Mouse (Mus musculus): ENCODE data around the gene Frmd4b. TPM values are rescaled to one million over a fixed set of nuclear protein-coding genes. Genes with fewer than 3 reads are reported as not detected.
A peak's percentile ranks its signal among the peaks of the same experiment; 100 is the strongest.

Frmd4b gene
- polyA plus RNA-seq, 1 experiment from 2014 or later = 12.9 TPM

GRCm38 (mm10) chr6:97316716-97317115, 300.6 kb downstream of the Frmd4b start:
- Histone ChIP-seq H3K4me2 (no peak overlapping the region), H3K4me1 (replicated peaks) (peaks cover 7% of the 10 kb centered on the region), H3K27me3 (no peaks in the 10 kb centered on the region), H3K4me3 (replicated peaks) (no peak overlapping the region), H3K9ac (replicated peaks) (no peak overlapping the region), H3K9me3 (no peaks in the 10 kb centered on the region), H3K27ac (no peak overlapping the region), H3K36me3 (no peaks in the 10 kb centered on the region)
- WGBS = 81% methylated on average over 1 of the region's 1 CpGs
- ATAC-seq (ENCODE audit: insufficient number of reproducible peaks, insufficient read depth, low FRiP score, low TSS enrichment, low read depth) = no peak

- no peak for ATAC-seq (ENCODE audit: insufficient number of reproducible peaks, insufficient read depth, low FRiP score, low TSS enrichment, low read depth)
- no peaks in the 10 kb centered on the region for H3K36me3 ChIP-seq
- no peak overlapping the region for H3K27ac ChIP-seq
- H3K9me3 ChIP-seq = no peaks in the 10 kb centered on the region
- H3K4me2 ChIP-seq = no peak overlapping the region
- H3K4me3 ChIP-seq (replicated peaks) = no peak overlapping the region
- 72% methylated on average over 3 of the region's 3 CpGs for WGBS
- no peaks in the 10 kb centered on the region for H3K27me3 ChIP-seq
- peaks cover 20% of the 10 kb centered on the region for H3K4me1 ChIP-seq (replicated peaks)
- H3K9ac ChIP-seq (replicated peaks) = no peak overlapping the region
Measured at GRCm38 (mm10) chr6:97315311-97315710, 302.0 kb downstream of the Frmd4b start.

GRCm38 (mm10) chr6:97312545-97312939, 304.8 kb downstream of the Frmd4b start:
- H3K4me1 ChIP-seq (replicated peaks) = peaks cover 20% of the 10 kb centered on the region
- WGBS = 12% methylated on average over 3 of the region's 3 CpGs
- peak overlapping the region; percentile 51 for H3K27ac ChIP-seq
- H3K4me2 ChIP-seq = peak overlapping the region; percentile 87
- H3K9ac ChIP-seq (replicated peaks) = no peak overlapping the region
- no peaks in the 10 kb centered on the region for H3K9me3 ChIP-seq
- H3K27me3 ChIP-seq = no peaks in the 10 kb centered on the region
- ATAC-seq (ENCODE audit: insufficient number of reproducible peaks, insufficient read depth, low FRiP score, low TSS enrichment, low read depth) = no peak
- no peaks in the 10 kb centered on the region for H3K36me3 ChIP-seq
- H3K4me3 ChIP-seq (replicated peaks) = peak overlapping the region; percentile 44

- peaks cover 20% of the 10 kb centered on the region for H3K4me1 ChIP-seq (replicated peaks)
- peak; percentile 83 for ATAC-seq (ENCODE audit: insufficient number of reproducible peaks, insufficient read depth, low FRiP score, low TSS enrichment, low read depth)
- peak overlapping the region; percentile 87 for H3K4me2 ChIP-seq
- no peaks in the 10 kb centered on the region for H3K27me3 ChIP-seq
- H3K27ac ChIP-seq = peak overlapping the region; percentile 51; the same call in 1 of the 2 replicates
- H3K4me3 ChIP-seq (replicated peaks) = peak overlapping the region; percentile 44
- H3K9me3 ChIP-seq = no peaks in the 10 kb centered on the region
- peak overlapping the region; percentile 57 for H3K9ac ChIP-seq (replicated peaks)
- WGBS = under 1% methylated on average over 33 of the region's 33 CpGs
- H3K36me3 ChIP-seq = no peaks in the 10 kb centered on the region
Measured at GRCm38 (mm10) chr6:97311599-97312544, 305.5 kb downstream of the Frmd4b start.

- ATAC-seq (ENCODE audit: insufficient number of reproducible peaks, insufficient read depth, low FRiP score, low TSS enrichment, low read depth) = no peak
- WGBS = 16% methylated on average over 7 of the region's 7 CpGs
- peak overlapping the region; percentile 87 for H3K4me2 ChIP-seq
- H3K9me3 ChIP-seq = no peaks in the 10 kb centered on the region
- H3K27me3 ChIP-seq = no peaks in the 10 kb centered on the region
- peak overlapping the region; percentile 41; the same call in 1 of the 2 replicates for H3K27ac ChIP-seq
- H3K36me3 ChIP-seq = peaks cover 7% of the 10 kb centered on the region; the same call in 1 of the 2 replicates
- no peak overlapping the region for H3K9ac ChIP-seq (replicated peaks)
- peaks cover 20% of the 10 kb centered on the region for H3K4me1 ChIP-seq (replicated peaks)
- peak overlapping the region; percentile 44 for H3K4me3 ChIP-seq (replicated peaks)
Measured at GRCm38 (mm10) chr6:97310901-97311331, 306.4 kb downstream of the Frmd4b start.

GRCm38 (mm10) chr6:97309161-97309560, 308.2 kb downstream of the Frmd4b start:
- H3K36me3 ChIP-seq = peaks cover 13% of the 10 kb centered on the region; the same call in 1 of the 2 replicates
- WGBS = 55% methylated on average over 6 of the region's 6 CpGs
- no peak overlapping the region for H3K4me2 ChIP-seq
- no peak overlapping the region for H3K4me3 ChIP-seq (replicated peaks)
- no peaks in the 10 kb centered on the region for H3K9me3 ChIP-seq
- H3K4me1 ChIP-seq (replicated peaks) = peaks cover 20% of the 10 kb centered on the region
- ATAC-seq (ENCODE audit: insufficient number of reproducible peaks, insufficient read depth, low FRiP score, low TSS enrichment, low read depth) = no peak
- no peak overlapping the region for H3K9ac ChIP-seq (replicated peaks)
- H3K27me3 ChIP-seq = no peaks in the 10 kb centered on the region
- no peak overlapping the region for H3K27ac ChIP-seq

GRCm38 (mm10) chr6:97308562-97308961, 308.8 kb downstream of the Frmd4b start:
- WGBS = 87% methylated on average over 6 of the region's 6 CpGs
- Histone ChIP-seq H3K9ac (replicated peaks) (no peak overlapping the region), H3K27ac (no peak overlapping the region), H3K4me1 (replicated peaks) (peaks cover 20% of the 10 kb centered on the region), H3K36me3 (peaks cover 13% of the 10 kb centered on the region; the same call in 1 of the 2 replicates), H3K4me2 (no peak overlapping the region), H3K27me3 (no peaks in the 10 kb centered on the region), H3K9me3 (no peaks in the 10 kb centered on the region), H3K4me3 (replicated peaks) (no peak overlapping the region)
- no peak for ATAC-seq (ENCODE audit: insufficient number of reproducible peaks, insufficient read depth, low FRiP score, low TSS enrichment, low read depth)

GRCm38 (mm10) chr6:97307231-97307630, 310.1 kb downstream of the Frmd4b start:
- no peak for ATAC-seq (ENCODE audit: insufficient number of reproducible peaks, insufficient read depth, low FRiP score, low TSS enrichment, low read depth)
- WGBS = 81% methylated on average over 8 of the region's 8 CpGs

GRCm38 (mm10) chr6:97306351-97306750, 311.0 kb downstream of the Frmd4b start:
- H3K4me2 ChIP-seq = no peak overlapping the region

More at GRCm38 (mm10) chr6:97307231-97307630, 310.1 kb downstream of the Frmd4b start:
- Histone ChIP-seq H3K4me2 (no peak overlapping the region), H3K9me3 (no peaks in the 10 kb centered on the region), H3K9ac (replicated peaks) (no peak overlapping the region), H3K27ac (no peak overlapping the region), H3K36me3 (peaks cover 13% of the 10 kb centered on the region; the same call in 1 of the 2 replicates), H3K4me1 (replicated peaks) (peaks cover 17% of the 10 kb centered on the region), H3K4me3 (replicated peaks) (no peak overlapping the region), H3K27me3 (no peaks in the 10 kb centered on the region)

GRCm38 (mm10) chr6:97305491-97305890, 311.9 kb downstream of the Frmd4b start:
- no peak for ATAC-seq (ENCODE audit: insufficient number of reproducible peaks, insufficient read depth, low FRiP score, low TSS enrichment, low read depth)
- no peaks in the 10 kb centered on the region for H3K9me3 ChIP-seq
- H3K27ac ChIP-seq = no peak overlapping the region
- no peak overlapping the region for H3K4me2 ChIP-seq
- WGBS = 87% methylated on average over 7 of the region's 7 CpGs
- H3K36me3 ChIP-seq = peaks cover 13% of the 10 kb centered on the region; the same call in 1 of the 2 replicates
- H3K4me1 ChIP-seq (replicated peaks) = peaks cover 1% of the 10 kb centered on the region; the same call in 1 of the 2 replicates
- H3K27me3 ChIP-seq = no peaks in the 10 kb centered on the region
- H3K4me3 ChIP-seq (replicated peaks) = no peak overlapping the region
- no peak overlapping the region for H3K9ac ChIP-seq (replicated peaks)

More at GRCm38 (mm10) chr6:97306351-97306750, 311.0 kb downstream of the Frmd4b start:
- peaks cover 10% of the 10 kb centered on the region for H3K4me1 ChIP-seq (replicated peaks)
- H3K9me3 ChIP-seq = no peaks in the 10 kb centered on the region
- no peak overlapping the region for H3K27ac ChIP-seq
- peaks cover 13% of the 10 kb centered on the region; the same call in 1 of the 2 replicates for H3K36me3 ChIP-seq
- WGBS = 92% methylated on average over 11 of the region's 11 CpGs
- ATAC-seq (ENCODE audit: insufficient number of reproducible peaks, insufficient read depth, low FRiP score, low TSS enrichment, low read depth) = no peak
- H3K27me3 ChIP-seq = no peaks in the 10 kb centered on the region
- no peak overlapping the region for H3K4me3 ChIP-seq (replicated peaks)
- no peak overlapping the region for H3K9ac ChIP-seq (replicated peaks)

GRCm38 (mm10) chr6:97305010-97305409, 312.3 kb downstream of the Frmd4b start:
- no peak overlapping the region for H3K4me2 ChIP-seq

More at GRCm38 (mm10) chr6:97305010-97305409, 312.3 kb downstream of the Frmd4b start:
- no peaks in the 10 kb centered on the region for H3K9me3 ChIP-seq
- no peak for ATAC-seq (ENCODE audit: insufficient number of reproducible peaks, insufficient read depth, low FRiP score, low TSS enrichment, low read depth)
- no peaks in the 10 kb centered on the region for H3K4me1 ChIP-seq (replicated peaks)
- H3K27ac ChIP-seq = no peak overlapping the region
- H3K9ac ChIP-seq (replicated peaks) = no peak overlapping the region
- no peaks in the 10 kb centered on the region for H3K27me3 ChIP-seq
- peaks cover 13% of the 10 kb centered on the region; the same call in 1 of the 2 replicates for H3K36me3 ChIP-seq
- no peak overlapping the region for H3K4me3 ChIP-seq (replicated peaks)
- 77% methylated on average over 11 of the region's 11 CpGs for WGBS

All from limb, embryonic 12.5 days (tissue).